Mouse (Mus musculus): Measurements from ENCODE around the gene Dnajc5g. TPM values are rescaled to one million over a fixed set of nuclear protein-coding genes. Genes with fewer than 3 reads are reported as not detected.
A peak's percentile ranks its signal among the peaks of the same experiment; 100 is the strongest.

Gene Dnajc5g
- polyA plus RNA-seq, 1 experiment from 2014 or later: not detected

DNA sequence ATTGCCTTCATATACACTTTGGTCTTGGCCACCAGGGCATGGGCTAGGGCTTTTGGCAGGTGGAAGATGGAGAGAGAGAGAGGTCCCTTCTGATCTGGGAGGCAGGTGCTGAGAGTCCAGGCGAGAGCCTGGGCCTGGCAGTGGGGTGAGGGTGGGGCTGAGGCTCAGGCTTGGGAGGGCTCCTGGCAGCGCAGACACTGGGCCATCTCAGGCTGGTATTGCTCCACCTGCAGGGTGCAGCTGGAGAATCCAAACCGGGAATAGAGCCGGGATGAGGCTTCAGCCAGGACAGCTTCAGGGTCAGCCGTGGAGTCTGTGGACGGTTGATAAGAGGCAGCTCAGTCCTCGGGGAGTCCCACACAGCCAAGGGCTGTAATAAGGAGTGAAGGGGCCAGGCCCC, 19.5 kb upstream of the Dnajc5g start:
- H3K4me3 ChIP-seq: no peak overlapping the region
- H3K4me1 ChIP-seq (replicated peaks): peaks cover 17% of the 10 kb centered on the region
- ATAC-seq (ENCODE audit: low FRiP score, low read depth): no peak
- 28% methylated on average over 7 of the region's 7 CpGs for WGBS
- H3K9me3 ChIP-seq: no peaks in the 10 kb centered on the region
- no peak overlapping the region for H3K4me2 ChIP-seq
- H3K36me3 ChIP-seq: no peaks in the 10 kb centered on the region
- H3K9ac ChIP-seq: no peak overlapping the region
- no peak overlapping the region for H3K27ac ChIP-seq (replicated peaks)
- peaks cover 18% of the 10 kb centered on the region for H3K27me3 ChIP-seq

DNA sequence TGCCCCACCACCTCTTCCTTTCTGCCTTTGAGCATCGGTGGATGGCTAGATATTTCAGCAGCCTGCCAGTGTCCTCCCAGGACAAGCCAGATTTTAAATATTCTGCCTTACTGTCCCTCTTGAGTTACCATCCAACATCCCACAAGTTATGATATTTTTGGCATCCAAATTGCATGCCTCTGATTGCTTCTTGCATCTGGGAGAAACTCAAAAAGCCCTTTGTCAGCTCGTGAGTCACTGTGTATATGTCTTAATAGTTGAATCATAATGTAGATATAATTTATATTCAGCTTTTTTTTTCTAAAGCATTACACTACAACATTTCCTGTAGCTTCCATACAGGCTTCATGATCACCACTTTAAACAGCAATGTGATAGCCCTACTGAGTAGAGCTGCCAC, 19.0 kb upstream of the Dnajc5g start:
- Histone ChIP-seq H3K27me3 (peaks cover 22% of the 10 kb centered on the region), H3K36me3 (no peaks in the 10 kb centered on the region), H3K4me3 (no peak overlapping the region), H3K9me3 (no peaks in the 10 kb centered on the region), H3K27ac (replicated peaks) (no peak overlapping the region), H3K4me1 (replicated peaks) (peaks cover 17% of the 10 kb centered on the region), H3K4me2 (no peak overlapping the region), H3K9ac (no peak overlapping the region)
- ATAC-seq (ENCODE audit: low FRiP score, low read depth): no peak
- WGBS: 74% methylated on average over 2 of the region's 2 CpGs

DNA sequence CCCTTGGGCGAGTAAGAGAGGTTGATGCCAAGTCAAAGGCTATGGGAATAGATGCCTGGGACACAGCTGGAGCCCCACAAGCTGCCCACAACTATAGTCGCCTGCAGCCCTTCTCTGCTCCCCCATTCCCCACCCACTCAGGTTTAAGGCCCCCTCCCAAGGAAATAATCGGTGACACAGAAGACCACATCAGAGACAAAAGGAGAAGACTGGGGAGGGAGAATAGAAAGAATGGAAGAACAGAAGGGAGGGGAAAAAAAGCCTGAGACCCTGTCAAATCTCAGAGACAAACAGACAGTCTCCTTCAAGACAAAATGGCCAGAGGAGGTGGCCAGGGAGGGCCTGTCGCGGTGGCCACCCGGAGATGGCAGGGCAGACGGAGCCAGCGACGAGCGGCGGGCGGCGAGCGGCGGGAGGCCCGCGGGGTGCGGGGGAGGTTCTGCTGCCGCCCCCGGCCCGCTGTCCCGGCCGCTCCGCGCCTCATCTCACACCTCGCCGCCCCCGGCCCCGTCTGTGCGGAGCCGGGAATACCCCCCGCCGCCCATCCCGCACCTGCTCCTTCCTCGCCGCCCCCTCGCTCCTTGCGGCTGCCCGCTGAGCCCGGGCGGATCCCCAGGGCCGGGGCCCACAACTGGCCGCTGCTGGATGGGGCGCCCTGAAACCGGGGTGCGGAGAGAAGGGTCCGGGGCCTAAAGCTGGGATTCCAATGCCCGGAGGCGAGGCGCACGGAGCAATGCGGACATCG, 13.7 kb upstream of the Dnajc5g start:
- no peaks in the 10 kb centered on the region for H3K9me3 ChIP-seq
- H3K36me3 ChIP-seq: no peaks in the 10 kb centered on the region
- 2% methylated on average over 46 of the region's 53 CpGs for WGBS
- H3K9ac ChIP-seq: peak overlapping the region; percentile 53
- ATAC-seq (ENCODE audit: low FRiP score, low read depth): 0 out of 2 replicates have a peak, but pooled peaks have one; percentile 17
- peak overlapping the region; percentile 49 for H3K4me3 ChIP-seq
- peak overlapping the region; percentile 58 for H3K27ac ChIP-seq (replicated peaks)
- peak overlapping the region; percentile 57 for H3K4me2 ChIP-seq
- peaks cover 60% of the 10 kb centered on the region for H3K27me3 ChIP-seq
- H3K4me1 ChIP-seq (replicated peaks): peaks cover 42% of the 10 kb centered on the region

DNA sequence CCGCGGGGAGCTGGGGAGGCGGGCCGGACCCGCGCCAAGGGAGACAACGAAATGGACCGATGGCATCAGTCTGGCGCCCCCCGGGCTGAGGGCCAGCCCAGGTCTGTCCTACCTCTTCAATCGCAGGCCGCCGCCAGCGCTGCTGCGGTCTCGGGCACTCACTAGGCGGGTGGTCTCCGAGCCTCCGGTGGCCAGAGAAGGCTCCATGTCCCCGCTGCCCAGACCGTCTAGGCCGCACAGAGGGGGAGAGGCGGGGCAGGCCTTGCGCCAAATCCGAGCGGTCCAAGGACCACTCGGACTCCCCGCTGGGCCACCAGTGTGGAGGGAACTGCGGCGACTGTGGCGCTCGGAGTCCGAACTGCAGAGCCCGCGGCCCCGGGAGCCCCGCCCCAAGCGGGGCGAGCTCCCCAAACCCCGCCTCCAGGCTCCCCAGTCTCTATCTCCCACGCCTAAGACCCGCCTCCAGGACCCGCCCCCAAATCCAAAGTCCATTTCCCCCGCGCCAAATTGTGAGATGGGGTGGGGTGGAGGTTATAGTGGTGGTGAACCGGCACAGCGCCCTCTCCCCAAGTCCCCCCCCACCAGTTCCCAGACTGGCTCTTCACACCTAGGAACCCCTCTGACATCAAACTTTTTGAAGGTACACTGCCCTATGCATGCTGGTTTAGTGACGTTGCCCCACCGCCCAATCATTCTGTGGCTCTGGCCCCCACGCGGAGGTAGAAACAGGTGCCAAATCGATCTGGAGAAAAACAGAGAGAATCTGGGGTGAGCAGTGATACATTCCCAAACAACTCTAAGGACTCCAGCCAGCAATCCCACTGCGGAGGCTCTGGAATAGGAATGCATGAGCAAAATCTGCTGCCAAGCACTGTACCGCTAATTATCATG, 12.7 kb upstream of the Dnajc5g start:
- Histone ChIP-seq H3K4me2 (peak overlapping the region; percentile 57), H3K9ac (peak overlapping the region; percentile 53), H3K4me1 (replicated peaks) (peaks cover 42% of the 10 kb centered on the region), H3K27ac (replicated peaks) (0 out of 2 replicates have a peak overlapping the region, but pooled peaks have one; percentile 58), H3K4me3 (peak overlapping the region; percentile 49), H3K36me3 (no peaks in the 10 kb centered on the region), H3K27me3 (peaks cover 66% of the 10 kb centered on the region), H3K9me3 (no peaks in the 10 kb centered on the region)
- peak; percentile 54 for ATAC-seq (ENCODE audit: low FRiP score, low read depth)
- WGBS: under 1% methylated on average over 47 of the region's 54 CpGs

DNA sequence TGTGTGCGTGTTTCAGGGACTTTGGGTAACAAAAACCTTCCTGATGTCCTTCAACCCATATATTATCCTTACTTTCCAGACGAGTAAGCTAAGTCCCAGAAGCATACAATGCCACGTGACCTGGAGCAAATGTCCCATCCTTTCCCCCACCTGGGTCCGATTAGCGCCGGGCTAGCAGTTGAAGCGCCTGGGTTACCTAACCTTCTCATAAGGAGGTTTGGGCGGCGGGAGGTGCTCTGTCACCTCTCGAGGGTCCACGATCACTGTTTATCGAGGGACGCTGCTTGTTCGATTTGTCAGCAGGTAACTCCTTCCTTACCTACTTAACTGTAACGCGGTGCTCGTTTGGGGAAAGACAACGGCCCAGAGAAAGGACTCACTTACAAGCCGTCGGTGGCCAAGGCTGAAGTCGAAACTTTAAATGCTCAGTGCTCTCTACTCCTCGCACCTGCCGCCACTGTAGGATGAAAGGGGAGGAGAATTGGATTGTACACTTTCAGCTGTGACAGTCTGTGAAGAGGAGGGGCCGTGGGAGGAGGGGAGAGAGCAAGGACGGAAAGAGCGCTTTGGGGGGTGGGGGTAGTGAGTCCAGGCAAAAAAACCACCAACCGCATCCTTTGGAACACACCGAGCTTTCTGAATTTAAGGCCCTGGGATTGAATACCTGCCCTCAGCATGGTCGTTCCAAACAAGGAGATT, 11.8 kb upstream of the Dnajc5g start:
- H3K9me3 ChIP-seq: no peaks in the 10 kb centered on the region
- ATAC-seq (ENCODE audit: low FRiP score, low read depth): no peak
- no peak overlapping the region for H3K9ac ChIP-seq
- WGBS: 2% methylated on average over 29 of the region's 29 CpGs
- peak overlapping the region; percentile 49 for H3K4me3 ChIP-seq
- H3K27me3 ChIP-seq: peaks cover 69% of the 10 kb centered on the region
- peak overlapping the region; percentile 57 for H3K4me2 ChIP-seq
- no peaks in the 10 kb centered on the region for H3K36me3 ChIP-seq
- H3K4me1 ChIP-seq (replicated peaks): peaks cover 42% of the 10 kb centered on the region
- H3K27ac ChIP-seq (replicated peaks): no peak overlapping the region

DNA sequence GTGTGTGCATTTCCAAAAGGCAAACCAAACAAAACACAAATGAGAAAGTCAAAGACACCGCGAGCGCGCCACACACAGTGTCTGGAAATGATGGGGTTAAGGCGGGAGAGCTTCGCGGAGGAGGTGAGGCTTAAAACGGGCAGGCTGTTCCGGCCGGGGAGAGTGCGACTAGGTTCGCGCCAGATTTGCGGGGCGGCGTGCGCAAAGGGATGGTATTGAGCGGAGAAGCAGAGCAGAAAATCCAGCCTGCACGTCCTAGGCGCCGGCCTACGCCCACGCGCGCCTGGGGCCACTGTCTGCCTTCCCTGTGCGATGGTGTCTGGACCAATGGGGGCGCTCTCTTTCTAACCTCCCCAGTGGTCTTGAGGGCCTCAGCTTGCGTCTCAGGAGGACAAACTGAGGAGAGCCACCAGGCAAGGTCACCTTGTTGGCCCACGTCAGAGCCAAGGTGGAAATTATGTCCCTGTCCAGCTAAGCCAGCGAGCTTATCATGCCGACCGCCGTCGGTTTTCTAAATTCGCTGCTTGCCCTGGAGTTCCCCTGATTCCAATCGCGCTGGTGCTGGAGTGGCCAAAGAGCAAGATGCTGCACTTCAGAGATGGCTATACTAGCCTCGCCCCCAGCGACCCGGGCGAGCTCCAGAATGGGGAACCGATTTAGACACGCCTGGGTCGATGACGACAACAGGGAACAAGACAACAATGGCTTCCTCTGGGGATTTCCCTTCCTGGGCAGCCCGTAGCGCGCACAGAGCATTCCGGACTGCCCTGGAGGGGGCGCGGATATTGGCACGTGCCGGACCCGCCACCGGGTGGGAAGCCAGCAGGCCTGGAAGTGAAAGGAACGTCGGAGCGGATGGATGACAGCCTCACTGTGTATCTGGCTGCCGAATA, 11.0 kb upstream of the Dnajc5g start:
- H3K36me3 ChIP-seq: no peaks in the 10 kb centered on the region
- H3K4me2 ChIP-seq: peak overlapping the region; percentile 57
- peaks cover 67% of the 10 kb centered on the region for H3K27me3 ChIP-seq
- no peak for ATAC-seq (ENCODE audit: low FRiP score, low read depth)
- no peaks in the 10 kb centered on the region for H3K9me3 ChIP-seq
- WGBS: under 1% methylated on average over 59 of the region's 59 CpGs
- no peak overlapping the region for H3K27ac ChIP-seq (replicated peaks)
- H3K4me3 ChIP-seq: peak overlapping the region; percentile 49
- peaks cover 42% of the 10 kb centered on the region for H3K4me1 ChIP-seq (replicated peaks)
- H3K9ac ChIP-seq: no peak overlapping the region

DNA sequence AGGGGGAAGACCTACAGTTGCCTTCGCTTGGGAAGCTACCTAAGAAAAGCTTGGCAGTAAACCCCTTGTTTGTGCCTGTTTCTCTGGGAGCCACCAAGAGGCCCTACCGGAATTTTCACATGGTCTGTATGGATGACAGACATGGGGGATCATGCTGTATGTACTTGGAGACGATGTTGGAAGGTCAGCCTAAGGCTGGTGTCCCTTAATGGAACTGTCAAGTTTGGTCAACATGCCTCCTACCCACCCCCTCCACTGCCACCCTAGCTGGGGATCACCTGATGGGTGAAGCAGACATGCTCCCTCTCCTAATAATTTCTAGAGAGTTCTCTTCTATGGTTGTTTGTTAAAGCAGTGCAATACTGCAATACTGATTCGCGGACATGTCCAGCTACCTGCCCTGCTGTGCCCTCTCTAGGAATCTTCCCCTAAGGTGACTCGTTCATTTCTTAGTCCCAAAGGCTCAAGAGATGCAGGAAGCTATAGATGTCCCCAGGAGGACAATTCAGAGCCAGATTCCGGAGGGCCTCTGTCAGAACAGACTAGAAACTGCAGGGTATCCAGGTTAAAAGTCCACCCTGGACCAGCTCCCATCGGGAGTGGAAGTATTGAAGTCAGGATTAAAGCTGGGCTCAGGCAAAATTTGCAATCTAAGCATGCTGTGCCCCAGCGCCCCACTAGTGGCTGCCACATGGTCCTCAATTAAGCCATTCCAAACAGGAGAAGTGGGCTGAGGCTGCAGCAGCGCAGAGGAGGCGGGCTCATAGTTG, 10.2 kb upstream of the Dnajc5g start:
- 27% methylated on average over 11 of the region's 11 CpGs for WGBS
- peaks cover 42% of the 10 kb centered on the region for H3K4me1 ChIP-seq (replicated peaks)
- H3K4me3 ChIP-seq: peak overlapping the region; percentile 49
- H3K27me3 ChIP-seq: peaks cover 59% of the 10 kb centered on the region
- no peaks in the 10 kb centered on the region for H3K36me3 ChIP-seq
- H3K9me3 ChIP-seq: no peaks in the 10 kb centered on the region
- no peak for ATAC-seq (ENCODE audit: low FRiP score, low read depth)
- H3K27ac ChIP-seq (replicated peaks): no peak overlapping the region
- H3K4me2 ChIP-seq: peak overlapping the region; percentile 57
- H3K9ac ChIP-seq: no peak overlapping the region

DNA sequence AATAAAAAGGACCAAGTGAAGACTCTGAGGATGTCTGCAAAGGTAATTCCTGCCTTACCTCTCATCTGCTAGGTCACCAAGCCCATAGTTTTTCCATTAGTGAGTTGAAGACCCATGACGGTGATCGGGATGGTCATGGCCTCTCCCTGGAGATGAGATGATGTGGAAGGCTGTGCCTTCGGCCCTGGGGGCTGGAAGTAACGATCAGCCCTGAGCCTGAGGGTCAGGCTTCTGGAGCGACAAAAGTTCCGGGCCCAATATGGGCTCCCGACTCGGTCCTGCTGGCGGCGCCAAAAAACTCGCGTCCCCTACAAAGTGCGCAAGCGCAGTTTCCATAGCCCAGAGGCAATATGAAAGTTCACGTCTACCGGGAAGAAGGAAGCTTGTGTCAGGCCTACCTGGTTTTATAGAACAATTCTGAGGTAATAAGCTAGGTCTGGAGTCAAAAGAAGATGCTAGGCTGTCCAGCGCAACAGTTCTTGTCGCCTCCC, 2.0 kb downstream of the Dnajc5g start, which contains the start of gene Slc30a3:
Gene Slc30a3, minus strand, starts transcription at position 238 of the 491 bp plus-strand sequence.
- H3K36me3 ChIP-seq: no peaks in the 10 kb centered on the region
- no peak for ATAC-seq (ENCODE audit: low FRiP score, low read depth)
- no peak within 1 kb of the TSS for H3K27ac ChIP-seq (replicated peaks)
- H3K9me3 ChIP-seq: no peaks in the 10 kb centered on the region
- no peaks in the 10 kb centered on the region for H3K4me1 ChIP-seq (replicated peaks)
- WGBS: 93% methylated on average over 18 of the region's 18 CpGs
- H3K9ac ChIP-seq: no peak within 1 kb of the TSS
- H3K27me3 ChIP-seq: no peaks in the 10 kb centered on the region; the same call in 1 of the 2 replicates
- no peak within 1 kb of the TSS for H3K4me3 ChIP-seq
- no peak within 1 kb of the TSS for H3K4me2 ChIP-seq

DNA sequence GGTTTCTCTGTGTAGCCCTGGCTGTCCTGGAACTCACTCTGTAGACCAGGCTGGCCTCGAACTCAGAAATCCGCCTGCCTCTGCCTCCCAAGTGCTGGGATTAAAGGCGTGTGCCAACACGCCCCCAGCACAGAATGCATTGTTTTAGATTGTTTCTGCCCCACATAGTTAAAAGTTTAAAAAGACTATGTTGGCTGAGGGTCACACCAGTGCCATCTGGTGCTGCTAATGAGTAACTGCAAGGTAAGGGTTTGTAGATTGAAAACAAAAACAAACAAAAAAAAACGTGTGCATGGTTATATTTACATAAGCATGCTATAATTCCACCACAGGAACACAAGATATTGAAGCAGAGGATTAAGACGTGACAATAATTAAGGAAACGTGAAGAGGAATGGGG, 4.7 kb downstream of the Dnajc5g start:
- Histone ChIP-seq H3K36me3 (no peaks in the 10 kb centered on the region), H3K4me2 (no peak overlapping the region), H3K9ac (no peak overlapping the region), H3K9me3 (no peaks in the 10 kb centered on the region), H3K4me1 (replicated peaks) (no peaks in the 10 kb centered on the region), H3K27me3 (no peaks in the 10 kb centered on the region; the same call in 1 of the 2 replicates), H3K4me3 (no peak overlapping the region), H3K27ac (replicated peaks) (no peak overlapping the region)
- ATAC-seq (ENCODE audit: low FRiP score, low read depth): no peak
- WGBS: 34% methylated on average over 7 of the region's 7 CpGs

DNA sequence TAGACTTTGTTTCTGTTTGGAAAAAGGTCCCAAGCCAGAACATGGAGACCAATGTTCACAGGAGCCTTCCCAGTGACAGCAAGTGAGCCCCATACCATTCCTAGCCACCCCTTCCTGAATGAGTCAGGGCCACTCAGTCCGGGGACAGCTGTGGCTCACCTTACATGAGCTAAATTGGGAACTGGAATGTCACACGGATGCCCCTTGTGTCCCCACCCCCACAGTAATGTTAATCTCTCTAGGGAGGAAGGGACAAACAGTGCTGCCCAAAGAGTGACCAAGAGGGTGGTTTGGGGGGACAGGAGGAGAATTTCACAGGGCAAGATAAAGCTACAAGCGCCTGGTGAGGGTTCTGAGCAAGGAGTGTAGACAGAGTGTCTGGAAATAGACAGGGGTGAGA, 10.3 kb downstream of the Dnajc5g start, which contains the start of gene Trim54:
Gene Trim54, plus strand, starts transcription at position 359 of the 400 bp plus-strand sequence.
- 52% methylated on average over 3 of the region's 3 CpGs for WGBS
- H3K36me3 ChIP-seq: no peaks in the 10 kb centered on the region
- no peaks in the 10 kb centered on the region for H3K4me1 ChIP-seq (replicated peaks)
- no peak within 1 kb of the TSS for H3K4me3 ChIP-seq
- H3K4me2 ChIP-seq: no peak within 1 kb of the TSS
- no peak within 1 kb of the TSS for H3K9ac ChIP-seq
- no peak for ATAC-seq (ENCODE audit: low FRiP score, low read depth)
- no peaks in the 10 kb centered on the region for H3K9me3 ChIP-seq
- H3K27me3 ChIP-seq: no peaks in the 10 kb centered on the region
- H3K27ac ChIP-seq (replicated peaks): no peak within 1 kb of the TSS

All from hindbrain, embryonic 15.5 days (tissue).